Mouse (Mus musculus) kidney, postnatal 25 days (tissue): ENCODE data around the gene Hps1.

ENCODE experiments used
- DNase-seq, 2 experiments: peaks; one replicate each; pipeline ENCODE4 v3.0.0; 2021; ENCODE audit warnings: mixed read lengths in 2 of 2

Gene Hps1

GRCm38 (mm10) chr19:42713770-42714169 is 66.0 kb downstream of the Hps1 start:
- DNase-seq = no peak
